Mouse (Mus musculus): ENCODE results near the gene Ism2. TPM values are rescaled to one million over a fixed set of nuclear protein-coding genes. Genes with fewer than 3 reads are reported as not detected.
"Not testable (repeated sequence)": the region's sequence is repeated elsewhere in the genome, so short reads cannot be mapped to it uniquely, and the experiment has no call there.

The Ism2 gene
- polyA plus RNA-seq, 1 experiment = 0.07 TPM

DNA sequence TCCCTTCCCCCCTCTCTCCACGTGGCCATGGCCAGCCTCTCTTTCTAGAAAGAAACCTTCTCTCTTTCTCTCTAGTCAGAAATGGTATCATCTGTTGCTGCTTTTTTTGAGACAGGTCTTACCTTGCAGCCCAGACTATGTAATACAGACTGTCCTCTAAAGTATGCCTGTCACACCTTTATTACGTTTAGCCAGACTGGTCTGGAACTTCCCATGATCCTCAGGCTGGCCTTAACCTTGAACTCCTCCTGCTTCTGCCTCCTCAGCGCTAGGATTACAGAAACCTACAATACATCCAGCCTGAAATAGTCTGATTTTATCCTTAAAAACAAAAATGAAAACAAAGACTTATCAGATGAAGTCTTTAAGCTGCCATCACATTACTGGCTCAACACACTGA, 19.7 kb upstream of the Ism2 start:
- DNase-seq (ENCODE audit: low read depth in 1 of 2, low spot score in 2 of 2) = no peak
- TF ChIP-seq CTCF (IDR thresholded peaks at IDR 0.05; ENCODE audit: extremely low read depth, insufficient read depth, insufficient read length, insufficient replicate concordance) (no peak), POLR2A (IDR thresholded peaks at IDR 0.05; ENCODE audit: low read depth, low read length) (no peak)
- H3K27ac ChIP-seq (ENCODE audit: insufficient read depth, low read length) = no peak overlapping the region
- H3K27me3 ChIP-seq (ENCODE audit: control insufficient read depth, insufficient read depth, low read length) = no peaks in the 10 kb centered on the region
- no peaks in the 10 kb centered on the region for H3K4me1 ChIP-seq (ENCODE audit: control insufficient read depth, insufficient read depth, insufficient read length)
- H3K4me3 ChIP-seq (ENCODE audit: extremely low read depth, insufficient read depth, insufficient read length) = no peak overlapping the region
- 87% methylated on average over 3 of the region's 3 CpGs for WGBS
- H3K36me3 ChIP-seq (ENCODE audit: control insufficient read depth, insufficient read depth, low read length) = peaks cover 3% of the 10 kb centered on the region

DNA sequence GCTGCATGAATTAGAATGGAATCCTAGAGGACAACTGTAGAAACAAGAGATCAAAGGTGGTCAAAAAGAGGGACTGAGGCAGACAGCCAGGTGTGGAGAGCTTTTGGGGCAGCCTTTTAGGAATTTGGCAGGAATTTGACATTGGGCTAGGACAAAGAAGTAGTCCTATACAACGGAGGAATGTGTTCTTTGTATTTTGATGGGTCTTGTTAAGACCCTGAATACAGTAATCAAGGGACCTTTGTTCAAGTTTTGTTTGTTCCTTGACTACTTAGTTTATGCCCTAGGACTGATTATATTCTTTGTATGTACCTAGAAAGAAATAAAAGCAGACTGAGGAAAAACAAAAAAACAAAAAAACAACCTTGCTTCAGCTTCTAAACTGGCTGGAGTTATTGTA, 18.4 kb upstream of the Ism2 start:
- H3K4me1 ChIP-seq (ENCODE audit: control insufficient read depth, insufficient read depth, insufficient read length) = no peaks in the 10 kb centered on the region
- H3K27ac ChIP-seq (ENCODE audit: insufficient read depth, low read length) = no peak overlapping the region
- peaks cover 6% of the 10 kb centered on the region for H3K36me3 ChIP-seq (ENCODE audit: control insufficient read depth, insufficient read depth, low read length)
- no peak overlapping the region for H3K4me3 ChIP-seq (ENCODE audit: extremely low read depth, insufficient read depth, insufficient read length)
- H3K27me3 ChIP-seq (ENCODE audit: control insufficient read depth, insufficient read depth, low read length) = no peaks in the 10 kb centered on the region
- no peak for DNase-seq (ENCODE audit: low read depth in 1 of 2, low spot score in 2 of 2)
- TF ChIP-seq CTCF (IDR thresholded peaks at IDR 0.05; ENCODE audit: extremely low read depth, insufficient read depth, insufficient read length, insufficient replicate concordance) (no peak), POLR2A (IDR thresholded peaks at IDR 0.05; ENCODE audit: low read depth, low read length) (no peak)
- WGBS = 86% methylated on average over 1 of the region's 1 CpGs

DNA sequence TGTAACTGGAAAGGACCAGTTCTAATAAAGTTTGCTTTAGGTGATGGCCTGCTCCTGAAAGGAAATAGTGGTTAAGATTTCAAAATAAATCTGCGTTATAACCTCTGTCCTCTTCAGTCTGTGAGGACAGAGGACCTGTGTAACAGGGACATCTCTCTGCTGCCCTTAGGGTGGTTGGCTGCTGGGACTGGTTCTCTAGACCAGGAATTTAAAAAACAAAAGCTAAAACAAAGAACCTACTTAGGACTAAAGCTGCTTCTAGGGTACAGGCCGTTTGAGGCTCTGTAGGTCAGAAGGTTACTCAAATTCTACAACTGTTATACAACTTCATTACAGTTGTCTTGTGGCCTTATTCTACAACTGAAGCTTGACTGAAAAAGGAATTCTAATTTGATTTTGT, 13.6 kb upstream of the Ism2 start:
- Histone ChIP-seq H3K4me1 (ENCODE audit: control insufficient read depth, insufficient read depth, insufficient read length) (no peaks in the 10 kb centered on the region), H3K4me3 (ENCODE audit: extremely low read depth, insufficient read depth, insufficient read length) (no peak overlapping the region), H3K27ac (ENCODE audit: insufficient read depth, low read length) (no peak overlapping the region), H3K27me3 (ENCODE audit: control insufficient read depth, insufficient read depth, low read length) (no peaks in the 10 kb centered on the region), H3K36me3 (ENCODE audit: control insufficient read depth, insufficient read depth, low read length) (peaks cover 23% of the 10 kb centered on the region)
- no peak for DNase-seq (ENCODE audit: low read depth in 1 of 2, low spot score in 2 of 2)
- no peak for TF ChIP-seq CTCF (IDR thresholded peaks at IDR 0.05; ENCODE audit: extremely low read depth, insufficient read depth, insufficient read length, insufficient replicate concordance)
- no peak for TF ChIP-seq POLR2A (IDR thresholded peaks at IDR 0.05; ENCODE audit: low read depth, low read length)
- WGBS = 91% methylated on average over 2 of the region's 2 CpGs

DNA sequence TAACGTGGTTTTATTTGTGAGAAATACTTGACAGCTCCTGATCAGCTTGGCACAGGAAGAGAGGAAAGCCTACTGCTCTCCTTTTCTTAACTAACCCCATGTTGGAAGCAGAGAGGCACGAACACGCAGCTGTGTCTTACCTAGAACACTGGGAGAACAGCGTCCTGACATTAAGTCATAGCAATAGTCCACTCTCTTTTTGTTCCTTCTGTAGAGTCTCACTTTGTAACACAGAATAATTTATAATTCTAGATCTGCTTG, 7.0 kb upstream of the Ism2 start:
- not testable (repeated sequence) for H3K4me1 ChIP-seq (ENCODE audit: control insufficient read depth, insufficient read depth, insufficient read length); H3K27me3 ChIP-seq (ENCODE audit: control insufficient read depth, insufficient read depth, low read length); H3K4me3 ChIP-seq (ENCODE audit: extremely low read depth, insufficient read depth, insufficient read length); DNase-seq (ENCODE audit: low read depth in 1 of 2, low spot score in 2 of 2); H3K27ac ChIP-seq (ENCODE audit: insufficient read depth, low read length)
- WGBS = 83% methylated on average over 4 of the region's 4 CpGs
- H3K36me3 ChIP-seq (ENCODE audit: control insufficient read depth, insufficient read depth, low read length) = peaks cover 14% of the 10 kb centered on the region

DNA sequence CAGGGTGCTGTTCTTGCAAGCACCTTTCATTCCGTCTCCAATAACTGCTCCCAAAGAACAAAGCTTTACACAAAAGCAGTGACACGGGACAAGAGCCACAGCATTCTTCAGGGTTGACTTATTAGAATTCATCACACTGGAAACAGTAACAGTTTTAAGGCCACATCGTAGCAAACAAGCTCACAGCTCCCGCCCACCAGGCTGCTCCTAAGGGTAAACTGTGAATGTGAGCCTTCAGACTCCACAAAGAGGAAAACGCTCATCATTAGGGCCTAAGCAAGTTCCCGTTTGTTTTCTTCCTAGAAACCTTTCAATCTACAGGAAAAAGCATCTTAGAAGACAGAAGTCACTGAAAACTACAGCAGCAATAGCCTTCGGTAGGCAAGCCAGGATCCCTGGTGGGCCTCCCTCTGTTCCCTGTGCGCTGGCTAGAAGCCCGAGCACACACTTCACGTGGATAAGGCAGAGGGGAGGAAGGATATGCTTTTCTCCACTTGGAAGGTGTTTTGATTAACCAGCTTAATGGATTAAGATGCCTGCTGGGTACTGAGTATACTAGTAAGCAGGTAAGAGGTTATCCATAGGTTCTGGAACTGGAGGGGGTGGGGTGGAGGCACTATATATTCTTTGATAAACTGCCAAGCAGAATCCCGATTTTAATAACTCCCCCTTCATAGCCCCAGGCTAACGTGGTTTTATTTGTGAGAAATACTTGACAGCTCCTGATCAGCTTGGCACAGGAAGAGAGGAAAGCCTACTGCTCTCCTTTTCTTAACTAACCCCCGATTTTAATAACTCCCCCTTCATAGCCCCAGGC, 6.5 kb upstream of the Ism2 start:
- no peak for DNase-seq (ENCODE audit: low read depth in 1 of 2, low spot score in 2 of 2)
- no peaks in the 10 kb centered on the region for H3K27me3 ChIP-seq (ENCODE audit: control insufficient read depth, insufficient read depth, low read length)
- H3K27ac ChIP-seq (ENCODE audit: insufficient read depth, low read length) = no peak overlapping the region
- TF ChIP-seq POLR2A (IDR thresholded peaks at IDR 0.05; ENCODE audit: low read depth, low read length) (no peak), CTCF (IDR thresholded peaks at IDR 0.05; ENCODE audit: extremely low read depth, insufficient read depth, insufficient read length, insufficient replicate concordance) (no peak)
- H3K36me3 ChIP-seq (ENCODE audit: control insufficient read depth, insufficient read depth, low read length) = peaks cover 14% of the 10 kb centered on the region
- no peak overlapping the region for H3K4me3 ChIP-seq (ENCODE audit: extremely low read depth, insufficient read depth, insufficient read length)
- H3K4me1 ChIP-seq (ENCODE audit: control insufficient read depth, insufficient read depth, insufficient read length) = no peaks in the 10 kb centered on the region
- 62% methylated on average over 13 of the region's 13 CpGs for WGBS

DNA sequence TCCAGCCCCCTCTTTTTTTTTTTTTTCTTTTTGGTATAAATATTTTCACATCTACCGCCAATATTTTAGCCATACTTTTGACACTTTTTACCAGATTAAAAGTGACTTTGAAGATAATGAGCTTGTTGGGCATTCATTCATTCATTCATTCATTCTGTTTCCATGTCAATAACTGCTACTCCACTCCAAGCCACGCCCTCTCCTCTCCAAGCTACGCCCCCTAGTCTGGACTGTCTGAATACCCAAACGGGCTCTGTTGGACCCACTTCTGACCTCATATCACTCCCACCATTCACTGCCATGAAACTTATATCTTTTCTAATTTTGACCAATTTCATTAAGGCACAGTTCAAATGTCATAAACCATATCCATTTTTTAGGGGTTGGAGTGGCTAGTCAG, 1.7 kb upstream of the Ism2 start:
- Histone ChIP-seq H3K4me1 (ENCODE audit: control insufficient read depth, insufficient read depth, insufficient read length) (peaks cover 9% of the 10 kb centered on the region), H3K36me3 (ENCODE audit: control insufficient read depth, insufficient read depth, low read length) (no peaks in the 10 kb centered on the region), H3K27me3 (ENCODE audit: control insufficient read depth, insufficient read depth, low read length) (peaks cover 17% of the 10 kb centered on the region), H3K27ac (ENCODE audit: insufficient read depth, low read length) (no peak overlapping the region), H3K4me3 (ENCODE audit: extremely low read depth, insufficient read depth, insufficient read length) (no peak overlapping the region)
- TF ChIP-seq CTCF (IDR thresholded peaks at IDR 0.05; ENCODE audit: extremely low read depth, insufficient read depth, insufficient read length, insufficient replicate concordance) = no peak
- TF ChIP-seq POLR2A (IDR thresholded peaks at IDR 0.05; ENCODE audit: low read depth, low read length) = no peak
- WGBS = 64% methylated on average over 4 of the region's 4 CpGs
- no peak for DNase-seq (ENCODE audit: low read depth in 1 of 2, low spot score in 2 of 2)

DNA sequence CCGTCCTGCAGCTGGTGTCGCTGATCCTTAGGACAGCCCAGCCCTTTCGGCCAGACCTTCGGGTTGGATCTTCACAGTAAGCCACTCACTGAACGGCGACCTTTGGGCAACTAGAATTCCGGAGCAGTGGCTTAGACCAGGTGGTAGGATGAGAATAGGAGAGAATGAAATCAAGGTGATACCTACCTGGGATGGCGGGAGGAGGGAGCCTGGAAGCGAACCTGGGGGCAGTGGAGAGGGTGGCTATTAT, 861 bp upstream of the Ism2 start:
- 7% methylated on average over 9 of the region's 9 CpGs for WGBS
- H3K27ac ChIP-seq (ENCODE audit: insufficient read depth, low read length) = no peak overlapping the region
- peaks cover 17% of the 10 kb centered on the region for H3K27me3 ChIP-seq (ENCODE audit: control insufficient read depth, insufficient read depth, low read length)
- H3K4me3 ChIP-seq (ENCODE audit: extremely low read depth, insufficient read depth, insufficient read length) = peak overlapping the region; percentile 54; the same call in 1 of the 2 replicates
- no peaks in the 10 kb centered on the region for H3K36me3 ChIP-seq (ENCODE audit: control insufficient read depth, insufficient read depth, low read length)
- TF ChIP-seq CTCF (IDR thresholded peaks at IDR 0.05; ENCODE audit: extremely low read depth, insufficient read depth, insufficient read length, insufficient replicate concordance) (no peak), POLR2A (IDR thresholded peaks at IDR 0.05; ENCODE audit: low read depth, low read length) (no peak)
- DNase-seq (ENCODE audit: low read depth in 1 of 2, low spot score in 2 of 2) = no peak
- peaks cover 9% of the 10 kb centered on the region for H3K4me1 ChIP-seq (ENCODE audit: control insufficient read depth, insufficient read depth, insufficient read length)

Measured in spleen, adult 2 months (tissue).